28 mouse cellular contexts compared by ENCODE assay signal in genomic region chr10:13212829-13213228, GRCm38 (mm10). TPM values are rescaled to one million over a fixed set of nuclear protein-coding genes. Genes with fewer than 3 reads are reported as not detected.
DNase-seq lines count a peak whose midpoint lies in the region; ATAC-seq and TF ChIP-seq lines count a peak whose summit lies in the region.
"Had no signal": no experiment of that assay in that cellular context is flagged by ENCODE, and none has a peak within 500 bp of the region (broad histone marks: within the 10 kb centered on the region; RNA-seq: fewer than 3 reads in every experiment).

No protein-coding gene starts in this region.

- H3K9ac ChIP-seq in heart, embryonic 11.5 days (ENCODE audit: low read depth, low read length) = no peak overlapping the region
- no peak overlapping the region for H3K9ac ChIP-seq in heart, embryonic 16.5 days (ENCODE audit: low read length)
- no peak overlapping the region for H3K9ac ChIP-seq in lung, embryonic 14.5 days
- no peak overlapping the region for H3K9ac ChIP-seq in lung, postnatal 0 days (replicated peaks; ENCODE audit: low read depth)
- H3K9ac ChIP-seq in stomach, embryonic 15.5 days = no peak overlapping the region
- H3K9ac ChIP-seq in hindbrain, embryonic 14.5 days = no peak overlapping the region
- H3K9ac ChIP-seq: forebrain, embryonic 12.5 days; hindbrain, embryonic 12.5 days had no signal

- H3K4me3 ChIP-seq in heart, embryonic 11.5 days (ENCODE audit: low read depth, low read length) = no peak overlapping the region
- H3K4me3 ChIP-seq in heart, embryonic 16.5 days (ENCODE audit: low read length) = no peak overlapping the region
- H3K4me3 ChIP-seq in lung, embryonic 14.5 days (ENCODE audit: low read depth, low read length) = no peak overlapping the region
- no peak overlapping the region for H3K4me3 ChIP-seq in lung, postnatal 0 days (ENCODE audit: low read depth, low read length)
- no peak overlapping the region for H3K4me3 ChIP-seq in stomach, embryonic 15.5 days (replicated peaks)
- H3K4me3 ChIP-seq in hindbrain, embryonic 14.5 days (replicated peaks; ENCODE audit: low read length) = no peak overlapping the region
- H3K4me3 ChIP-seq: forebrain, embryonic 12.5 days; heart, adult 2 months; hindbrain, embryonic 12.5 days had no signal

- no peaks in the 10 kb centered on the region for H3K9me3 ChIP-seq in heart, embryonic 11.5 days (replicated peaks; ENCODE audit: control insufficient read depth, low read length)
- H3K9me3 ChIP-seq in heart, embryonic 16.5 days (replicated peaks; ENCODE audit: control insufficient read depth, low read length) = no peaks in the 10 kb centered on the region
- H3K9me3 ChIP-seq in lung, embryonic 14.5 days (ENCODE audit: low read depth, low read length) = no peaks in the 10 kb centered on the region
- H3K9me3 ChIP-seq in lung, postnatal 0 days (ENCODE audit: low read length) = no peaks in the 10 kb centered on the region
- H3K9me3 ChIP-seq in stomach, embryonic 15.5 days = no peaks in the 10 kb centered on the region
- no peaks in the 10 kb centered on the region for H3K9me3 ChIP-seq in hindbrain, embryonic 14.5 days (ENCODE audit: control insufficient read depth, low read length)
- H3K9me3 ChIP-seq: forebrain, embryonic 12.5 days; hindbrain, embryonic 12.5 days had no signal

- WGBS in heart, embryonic 11.5 days (ENCODE audit: insufficient replicate concordance) = 42% methylated on average over 6 of the region's 6 CpGs
- WGBS in heart, embryonic 16.5 days = 52% methylated on average over 6 of the region's 6 CpGs
- WGBS in lung, embryonic 14.5 days = 43% methylated on average over 6 of the region's 6 CpGs
- WGBS in lung, postnatal 0 days = 48% methylated on average over 6 of the region's 6 CpGs
- 36% methylated on average over 6 of the region's 6 CpGs for WGBS in stomach, embryonic 15.5 days
- WGBS in hindbrain, embryonic 14.5 days = 78% methylated on average over 6 of the region's 6 CpGs

- peaks cover 28% of the 10 kb centered on the region for H3K4me1 ChIP-seq in heart, embryonic 11.5 days (ENCODE audit: control insufficient read depth, insufficient read depth, low read length)
- peaks cover 26% of the 10 kb centered on the region for H3K4me1 ChIP-seq in heart, embryonic 16.5 days (ENCODE audit: control insufficient read depth, insufficient read depth, low read length)
- peaks cover 33% of the 10 kb centered on the region for H3K4me1 ChIP-seq in lung, embryonic 14.5 days (ENCODE audit: insufficient read depth)
- H3K4me1 ChIP-seq in lung, postnatal 0 days (ENCODE audit: insufficient read depth, low read depth, low read length) = 0 out of 2 replicates have a peak, but pooled peaks cover 3% of the 10 kb centered on the region
- peaks cover 11% of the 10 kb centered on the region for H3K4me1 ChIP-seq in stomach, embryonic 15.5 days
- no peaks in the 10 kb centered on the region; the same call in 1 of the 2 replicates for H3K4me1 ChIP-seq in hindbrain, embryonic 14.5 days (replicated peaks; ENCODE audit: control insufficient read depth, insufficient read depth, low read length)

- 0 out of 2 replicates have a peak, but pooled peaks cover 5% of the 10 kb centered on the region for H3K36me3 ChIP-seq in heart, embryonic 11.5 days (ENCODE audit: control insufficient read depth, insufficient read depth, low read length)
- H3K36me3 ChIP-seq in heart, embryonic 16.5 days (ENCODE audit: control insufficient read depth, insufficient read depth) = peaks cover 9% of the 10 kb centered on the region
- H3K36me3 ChIP-seq in lung, embryonic 14.5 days (ENCODE audit: insufficient read depth) = 0 out of 2 replicates have a peak, but pooled peaks cover 4% of the 10 kb centered on the region
- H3K36me3 ChIP-seq in lung, postnatal 0 days (ENCODE audit: insufficient read depth, low read length) = no peaks in the 10 kb centered on the region
- no peaks in the 10 kb centered on the region for H3K36me3 ChIP-seq in stomach, embryonic 15.5 days
- no peaks in the 10 kb centered on the region for H3K36me3 ChIP-seq in hindbrain, embryonic 14.5 days (replicated peaks; ENCODE audit: control insufficient read depth, insufficient read depth)
- H3K36me3 ChIP-seq: forebrain, embryonic 12.5 days; hindbrain, embryonic 12.5 days had no signal

- no peaks in the 10 kb centered on the region for H3K27me3 ChIP-seq in heart, embryonic 11.5 days (ENCODE audit: control insufficient read depth, insufficient read depth, low read length)
- H3K27me3 ChIP-seq in heart, embryonic 16.5 days (ENCODE audit: control insufficient read depth, insufficient read depth, low read length) = no peaks in the 10 kb centered on the region
- H3K27me3 ChIP-seq in lung, embryonic 14.5 days (ENCODE audit: insufficient read depth, low read length) = no peaks in the 10 kb centered on the region
- H3K27me3 ChIP-seq in lung, postnatal 0 days (replicated peaks; ENCODE audit: insufficient read depth, low read length) = no peaks in the 10 kb centered on the region
- H3K27me3 ChIP-seq in stomach, embryonic 15.5 days (replicated peaks) = no peaks in the 10 kb centered on the region
- no peaks in the 10 kb centered on the region for H3K27me3 ChIP-seq in hindbrain, embryonic 14.5 days (ENCODE audit: control insufficient read depth, insufficient read depth, low read length)
- H3K27me3 ChIP-seq: CH12.LX; forebrain, embryonic 12.5 days; hindbrain, embryonic 12.5 days; Patski had no signal

- DNase-seq in heart, adult 9 months (ENCODE audit: low spot score in 2 of 2) = no peak
- no peak for DNase-seq in heart, adult 8-10 months (ENCODE audit: low spot score)
- DNase-seq in lung, embryonic 14.5 days = no peak
- no peak for DNase-seq in lung, postnatal 0 days (ENCODE audit: low spot score)
- DNase-seq in hindbrain, embryonic 14.5 days (ENCODE audit: low spot score) = no peak
- DNase-seq: adrenal gland, postnatal 14 days; cerebellum, adult 11-12 months; cerebellum, adult 9-10 months; cerebellum, postnatal 25 days; gastrocnemius, postnatal 10 days; heart, adult 2 months; kidney, adult 11 months; kidney, adult 9 months had no signal

- no peak for TF ChIP-seq EP300 in lung, postnatal 0 days (IDR thresholded peaks at IDR 0.05)

- no peak overlapping the region for H3K4me2 ChIP-seq in heart, embryonic 11.5 days
- H3K4me2 ChIP-seq in heart, embryonic 16.5 days (ENCODE audit: low read depth, low read length) = no peak overlapping the region
- no peak overlapping the region for H3K4me2 ChIP-seq in lung, embryonic 14.5 days
- H3K4me2 ChIP-seq in lung, postnatal 0 days (replicated peaks; ENCODE audit: low read depth, low read length) = no peak overlapping the region
- no peak overlapping the region for H3K4me2 ChIP-seq in stomach, embryonic 15.5 days
- H3K4me2 ChIP-seq in hindbrain, embryonic 14.5 days (replicated peaks) = no peak overlapping the region
- H3K4me2 ChIP-seq: forebrain, embryonic 12.5 days; hindbrain, embryonic 12.5 days had no signal

- no peak for ATAC-seq in heart, embryonic 11.5 days (replicated peaks; ENCODE audit: insufficient number of reproducible peaks, low FRiP score, low TSS enrichment)
- ATAC-seq in heart, embryonic 16.5 days (replicated peaks; ENCODE audit: extremely low read depth, insufficient read depth, low FRiP score) = no peak
- ATAC-seq in lung, embryonic 14.5 days (ENCODE audit: insufficient read depth) = no peak
- ATAC-seq in lung, postnatal 0 days = no peak
- no peak for ATAC-seq in stomach, embryonic 15.5 days (ENCODE audit: insufficient read depth, low FRiP score, low read depth)
- no peak for ATAC-seq in hindbrain, embryonic 14.5 days (ENCODE audit: low FRiP score)
- ATAC-seq: activated CD4-positive, CD25-positive, alpha-beta regulatory T cell, adult 4 months; forebrain, embryonic 16.5 days; hindbrain, postnatal 0 days; Patski had no signal

- TF ChIP-seq CTCF in lung, embryonic 14.5 days (IDR thresholded peaks at IDR 0.05; ENCODE audit: low read depth) = no peak
- no peak for TF ChIP-seq CTCF in lung, postnatal 0 days (IDR thresholded peaks at IDR 0.05)

- peak overlapping the region; percentile 22; the same call in 1 of the 2 replicates for H3K27ac ChIP-seq in heart, embryonic 11.5 days (ENCODE audit: low read depth, low read length)
- peak overlapping the region; percentile 47; the same call in 1 of the 2 replicates for H3K27ac ChIP-seq in heart, embryonic 16.5 days (ENCODE audit: low read length)
- peak overlapping the region; percentile 50; the same call in 1 of the 2 replicates for H3K27ac ChIP-seq in lung, embryonic 14.5 days (ENCODE audit: low read depth)
- H3K27ac ChIP-seq in lung, postnatal 0 days (ENCODE audit: low read length) = no peak overlapping the region
- H3K27ac ChIP-seq in stomach, embryonic 15.5 days = peak overlapping the region; percentile 60; the same call in 1 of the 2 replicates
- H3K27ac ChIP-seq in hindbrain, embryonic 14.5 days = no peak overlapping the region
- H3K27ac ChIP-seq: forebrain, embryonic 12.5 days; heart, adult 2 months; hindbrain, embryonic 12.5 days; hindbrain, postnatal 0 days had no signal

RNA-seq across cellular contexts. Expression of gene Ltv1, which starts 19.9 kb away (rescaled TPM):
- polyA plus RNA-seq in heart, embryonic 11.5 days (2014; fragmentation: Nextera tagmentation; extraction: Ambion mirVana) = 60.0 and 65.2 TPM in 2 replicates
- polyA plus RNA-seq in heart, embryonic 16.5 days (2015; fragmentation: Nextera tagmentation; extraction: Ambion mirVana) = 42.4 and 47.1 TPM in 2 replicates
- 10 to 100 TPM; 17.6 to 25.5 (median 19.3) TPM for total RNA-seq in heart, adult 8-10 months (2022)
- 81.7 and 83.8 TPM in 2 replicates for polyA plus RNA-seq in lung, embryonic 14.5 days (2014; fragmentation: Nextera tagmentation; extraction: Ambion mirVana)
- polyA plus RNA-seq in lung, postnatal 0 days (2015; fragmentation: Nextera tagmentation; extraction: Ambion mirVana) = 32.2 and 33.1 TPM in 2 replicates
- 74.1 and 75.3 TPM in 2 replicates for polyA plus RNA-seq in stomach, embryonic 15.5 days (2015; fragmentation: Nextera tagmentation; extraction: Ambion mirVana)
- polyA plus RNA-seq in hindbrain, embryonic 14.5 days (2014; fragmentation: Nextera tagmentation; extraction: Ambion mirVana) = 30.5 and 34.9 TPM in 2 replicates

RNA-seq across cellular contexts. Expression of gene Zc2hc1b, which starts 35.0 kb away (rescaled TPM):
- polyA plus RNA-seq in heart, embryonic 11.5 days (2014; fragmentation: Nextera tagmentation; extraction: Ambion mirVana) = not detected in 2 replicates
- not detected in 2 replicates for polyA plus RNA-seq in heart, embryonic 16.5 days (2015; fragmentation: Nextera tagmentation; extraction: Ambion mirVana)
- not detected for total RNA-seq in heart, adult 8-10 months (2022)
- not detected in 2 replicates for polyA plus RNA-seq in lung, embryonic 14.5 days (2014; fragmentation: Nextera tagmentation; extraction: Ambion mirVana)
- polyA plus RNA-seq in lung, postnatal 0 days (2015; fragmentation: Nextera tagmentation; extraction: Ambion mirVana) = not detected in 2 replicates
- not detected in 2 replicates for polyA plus RNA-seq in stomach, embryonic 15.5 days (2015; fragmentation: Nextera tagmentation; extraction: Ambion mirVana)
- polyA plus RNA-seq in hindbrain, embryonic 14.5 days (2014; fragmentation: Nextera tagmentation; extraction: Ambion mirVana) = not detected in 2 replicates
- total RNA-seq: adrenal gland, adult 18-20 months; adrenal gland, postnatal 14 days; CH12.LX; gastrocnemius, postnatal 10 days; gastrocnemius, postnatal 4 days; heart, adult 2 months; heart, postnatal 25 days; hindbrain, postnatal 0 days had no signal
- polyA plus RNA-seq: activated CD4-positive, CD25-positive, alpha-beta regulatory T cell, adult 4 months; cortical plate, adult 2 months; forebrain, embryonic 12.5 days; forebrain, embryonic 16.5 days; frontal cortex, adult 2 months; heart, adult 2 months; hindbrain, embryonic 12.5 days; hindbrain, postnatal 0 days; Patski had no signal

Comparison
In these comparisons a context has a peak if more than half of its experiments do, and no peak if none do; other contexts are left out.
1. H3K27ac ChIP-seq: peak in heart, embryonic 11.5 days (single experiment), heart, embryonic 16.5 days (single experiment), lung, embryonic 14.5 days (single experiment) and stomach, embryonic 15.5 days (single experiment); none in lung, postnatal 0 days (single experiment) and hindbrain, embryonic 14.5 days (single experiment).